Mouse (Mus musculus) ES-Bruce4 (cell line): Measurements from ENCODE around the gene Epha3. TPM values are rescaled to one million over a fixed set of nuclear protein-coding genes. Genes with fewer than 3 reads are reported as not detected.

ENCODE experiments used
- H3K27ac ChIP-seq: 2 replicates; pipeline ENCODE4 v1.5.1; 2012; ENCODE audit warnings: low read length, inconsistent platforms; ENCODE audit not compliant: insufficient read depth
- H3K27me3 ChIP-seq: 2 replicates; pipeline ENCODE4 v1.6.1; 2012; ENCODE audit warnings: mild to moderate bottlenecking, low read length, inconsistent platforms; ENCODE audit not compliant: control insufficient read depth, poor library complexity, insufficient read depth, severe bottlenecking
- H3K36me3 ChIP-seq: 2 replicates; pipeline ENCODE4 v1.6.1; 2012; ENCODE audit warnings: inconsistent platforms, mild to moderate bottlenecking, low read length, moderate library complexity; ENCODE audit not compliant: control insufficient read depth, poor library complexity, insufficient read depth, severe bottlenecking
- H3K4me1 ChIP-seq: one replicate; pipeline ENCODE4 v1.8.1; 2011; ENCODE audit warnings: low read length; ENCODE audit not compliant: control insufficient read depth, insufficient read depth
- H3K4me3 ChIP-seq: 2 replicates; pipeline ENCODE4 v1.5.1; 2011; ENCODE audit warnings: low read depth, mild to moderate bottlenecking, low read length
- H3K9ac ChIP-seq: 2 replicates; pipeline ENCODE4 v1.6.1; 2012; ENCODE audit warnings: low read depth, mild to moderate bottlenecking, inconsistent platforms; ENCODE audit not compliant: poor library complexity, severe bottlenecking
- H3K9me3 ChIP-seq: replicated peaks from 2 replicates; pipeline ENCODE4 v1.6.1; 2012; ENCODE audit warnings: mild to moderate bottlenecking, low read length, inconsistent platforms; ENCODE audit not compliant: control insufficient read depth, poor library complexity, insufficient read depth, severe bottlenecking
- CTCF ChIP-seq: IDR thresholded peaks from one replicate; pipeline ENCODE4 v1.8.1; 2011; ENCODE audit warnings: low read depth, low read length
- EP300 ChIP-seq: IDR thresholded peaks from 2 replicates; pipeline ENCODE4 v1.6.1; 2011; ENCODE audit warnings: low read depth, low read length; ENCODE audit not compliant: insufficient read depth
- POLR2A ChIP-seq: IDR thresholded peaks from one replicate; pipeline ENCODE4 v1.8.1; 2011; ENCODE audit warnings: low read length; ENCODE audit not compliant: insufficient read depth
- polyA plus RNA-seq: library from polyadenylated mRNA; stranded (reverse); fragments of >200 nt; gene quantifications from 2 replicates; pipeline ENCODE4 v1.2.4, GENCODE M21; 2011; ENCODE audit warnings: low read depth; ENCODE audit not compliant: missing spikeins, insufficient read depth, insufficient read length

Gene Epha3
- polyA plus RNA-seq, 1 experiment: 0.40 TPM

GRCm38 (mm10) chr16:63556410-63557146, 307.4 kb downstream of the Epha3 start:
- Histone ChIP-seq H3K9ac (no peak overlapping the region), H3K9me3 (no peaks in the 10 kb centered on the region), H3K36me3 (no peaks in the 10 kb centered on the region), H3K4me3 (no peak overlapping the region), H3K4me1 (no peaks in the 10 kb centered on the region), H3K27ac (no peak overlapping the region), H3K27me3 (no peaks in the 10 kb centered on the region)
- no peak for TF ChIP-seq CTCF
- TF ChIP-seq EP300: no peak
- no peak for TF ChIP-seq POLR2A

GRCm38 (mm10) chr16:63552531-63552930, 311.4 kb downstream of the Epha3 start:
- no peak for TF ChIP-seq EP300
- no peak for TF ChIP-seq CTCF
- TF ChIP-seq POLR2A: no peak
- H3K27me3 ChIP-seq: no peaks in the 10 kb centered on the region
- no peak overlapping the region for H3K27ac ChIP-seq
- no peaks in the 10 kb centered on the region for H3K4me1 ChIP-seq
- no peaks in the 10 kb centered on the region for H3K36me3 ChIP-seq
- H3K9me3 ChIP-seq: no peaks in the 10 kb centered on the region
- no peak overlapping the region for H3K9ac ChIP-seq
- H3K4me3 ChIP-seq: no peak overlapping the region

- H3K4me3 ChIP-seq: no peak overlapping the region
- H3K27ac ChIP-seq: no peak overlapping the region
- H3K4me1 ChIP-seq: no peaks in the 10 kb centered on the region
- H3K36me3 ChIP-seq: no peaks in the 10 kb centered on the region
- H3K9ac ChIP-seq: no peak overlapping the region
- TF ChIP-seq EP300: no peak
- TF ChIP-seq CTCF: no peak
- no peak for TF ChIP-seq POLR2A
- H3K27me3 ChIP-seq: no peaks in the 10 kb centered on the region; the same call in 1 of the 2 replicates
- no peaks in the 10 kb centered on the region for H3K9me3 ChIP-seq
Measured at GRCm38 (mm10) chr16:63539489-63539888, 324.5 kb downstream of the Epha3 start.

GRCm38 (mm10) chr16:63528821-63529220, 335.2 kb downstream of the Epha3 start:
- no peaks in the 10 kb centered on the region for H3K36me3 ChIP-seq
- no peak overlapping the region for H3K9ac ChIP-seq
- no peaks in the 10 kb centered on the region for H3K9me3 ChIP-seq
- no peaks in the 10 kb centered on the region for H3K4me1 ChIP-seq
- TF ChIP-seq CTCF (no peak), POLR2A (no peak), EP300 (no peak)
- H3K27ac ChIP-seq: no peak overlapping the region
- no peak overlapping the region for H3K4me3 ChIP-seq
- no peaks in the 10 kb centered on the region for H3K27me3 ChIP-seq

GRCm38 (mm10) chr16:63517636-63518035, 346.3 kb downstream of the Epha3 start:
- no peak for TF ChIP-seq CTCF
- no peak for TF ChIP-seq POLR2A
- TF ChIP-seq EP300: no peak
- Histone ChIP-seq H3K36me3 (no peaks in the 10 kb centered on the region), H3K4me1 (no peaks in the 10 kb centered on the region), H3K4me3 (no peak overlapping the region), H3K27me3 (no peaks in the 10 kb centered on the region), H3K9me3 (no peaks in the 10 kb centered on the region), H3K9ac (no peak overlapping the region), H3K27ac (no peak overlapping the region)

- no peaks in the 10 kb centered on the region for H3K27me3 ChIP-seq
- no peaks in the 10 kb centered on the region for H3K36me3 ChIP-seq
- no peaks in the 10 kb centered on the region for H3K9me3 ChIP-seq
- TF ChIP-seq POLR2A: no peak
- no peak for TF ChIP-seq EP300
- TF ChIP-seq CTCF: no peak
- H3K9ac ChIP-seq: no peak overlapping the region
- H3K4me3 ChIP-seq: no peak overlapping the region
- no peak overlapping the region for H3K27ac ChIP-seq
- H3K4me1 ChIP-seq: no peaks in the 10 kb centered on the region
Measured at GRCm38 (mm10) chr16:63510069-63510468, 353.9 kb downstream of the Epha3 start.
